Mouse (Mus musculus): ENCODE results near the gene Mgme1.

DNA sequence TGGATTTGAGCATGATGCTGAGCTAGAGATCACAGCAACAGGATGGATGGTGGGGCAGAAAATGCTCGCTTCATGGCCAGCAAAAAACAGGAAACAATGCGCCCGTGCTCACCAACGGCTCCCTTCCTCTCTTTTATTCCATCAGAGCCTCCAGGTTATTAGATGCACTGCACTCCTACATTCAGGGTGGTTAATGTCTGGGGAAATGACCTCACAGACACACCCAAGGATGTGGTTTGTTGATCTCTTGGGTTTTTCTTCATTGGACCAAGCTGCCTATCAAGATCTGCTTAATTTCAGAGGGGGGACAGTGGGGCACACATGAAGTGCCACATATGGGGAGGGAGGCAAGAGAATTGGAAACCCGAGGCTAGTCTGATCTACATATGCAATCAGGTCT lies 39.3 kb upstream of the Mgme1 start:
- no peak for TF ChIP-seq CTCF (IDR thresholded peaks at IDR 0.05; ENCODE audit: low read depth)
- no peak for TF ChIP-seq EP300 (IDR thresholded peaks at IDR 0.05; ENCODE audit: low read depth)

All from heart, postnatal 0 days (tissue).